Mouse (Mus musculus) C2C12 (cell line): ENCODE data around the gene Susd6. TPM values are rescaled to one million over a fixed set of nuclear protein-coding genes. Genes with fewer than 3 reads are reported as not detected.

Experiments
- H3K27me3 ChIP-seq: one replicate; pipeline ENCODE4 v1.6.1; 2011; ENCODE audit not compliant: control insufficient read depth, insufficient read depth, insufficient read length
- H3K36me3 ChIP-seq: one replicate; pipeline ENCODE4 v1.6.1; 2011; ENCODE audit not compliant: control insufficient read depth, insufficient read depth
- H3K4me3 ChIP-seq: one replicate; pipeline ENCODE4 v1.5.1; 2011; ENCODE audit warnings: mild to moderate bottlenecking, control low read depth; ENCODE audit not compliant: poor library complexity, insufficient read depth, severe bottlenecking
- H3K79me2 ChIP-seq: one replicate; pipeline ENCODE4 v1.6.1; 2011; ENCODE audit not compliant: control insufficient read depth, insufficient read depth
- H3K79me3 ChIP-seq: one replicate; pipeline ENCODE4 v1.6.1; 2011; ENCODE audit warnings: low read depth, control low read depth
- H3ac ChIP-seq: one replicate; pipeline ENCODE3; 2011; ENCODE audit warnings: low read depth; ENCODE audit not compliant: control insufficient read depth, insufficient read length
- CEBPB ChIP-seq: IDR thresholded peaks from one replicate; pipeline ENCODE4 v1.6.1; 2011; ENCODE audit warnings: low read depth, mild to moderate bottlenecking, control low read depth, moderate library complexity
- CTCF ChIP-seq: IDR thresholded peaks from one replicate; pipeline ENCODE4 v1.5.1; 2011; ENCODE audit not compliant: control insufficient read depth, insufficient read depth, insufficient read length
- FOSL1 ChIP-seq: IDR thresholded peaks from one replicate; pipeline ENCODE4 v1.8.0; 2011; ENCODE audit warnings: mild to moderate bottlenecking, low read length; ENCODE audit not compliant: poor library complexity, insufficient read depth, severe bottlenecking
- MAX ChIP-seq: IDR thresholded peaks from one replicate; pipeline ENCODE4 v1.6.1; 2011; ENCODE audit warnings: mild to moderate bottlenecking, control low read depth
- MYOD1 ChIP-seq: IDR thresholded peaks from one replicate; pipeline ENCODE4 v1.6.1; 2011; ENCODE audit warnings: low read depth; ENCODE audit not compliant: control insufficient read depth, insufficient read length
- MYOG ChIP-seq: IDR thresholded peaks from one replicate; pipeline ENCODE4 v1.6.1; 2011; ENCODE audit not compliant: control insufficient read depth, insufficient read length; ENCODE audit errors: extremely low read depth
- USF1 ChIP-seq: IDR thresholded peaks from one replicate; pipeline ENCODE4 v1.6.1; 2011; ENCODE audit warnings: low read depth, mild to moderate bottlenecking, control low read depth, moderate library complexity
- polyA plus RNA-seq: library from polyadenylated mRNA; unstranded; fragments of >200 nt; fragmentation: generic; extraction: Trizol; gene quantifications from one replicate; pipeline ENCODE4 v1.2.1, GENCODE M21; 2012; ENCODE audit warnings: missing spikeins

Susd6 gene
- polyA plus RNA-seq, 1 experiment: 20.9 TPM

GRCm38 (mm10) chr12:80793535-80793934 lies 3.2 kb downstream of the Susd6 start:
- Histone ChIP-seq H3K36me3 (peaks cover 10% of the 10 kb centered on the region), H3K4me3 (no peak overlapping the region), H3ac (no peak overlapping the region), H3K27me3 (no peaks in the 10 kb centered on the region), H3K79me3 (peaks cover 72% of the 10 kb centered on the region), H3K79me2 (peaks cover 81% of the 10 kb centered on the region)
- TF ChIP-seq MAX: no peak
- no peak for TF ChIP-seq CTCF
- no peak for TF ChIP-seq MYOG
- TF ChIP-seq USF1: no peak
- TF ChIP-seq CEBPB: no peak
- TF ChIP-seq MYOD1: no peak
- no peak for TF ChIP-seq FOSL1

GRCm38 (mm10) chr12:80794522-80794921 lies 4.2 kb downstream of the Susd6 start:
- TF ChIP-seq USF1: no peak
- TF ChIP-seq MYOD1: no peak
- no peak for TF ChIP-seq FOSL1
- no peak for TF ChIP-seq CEBPB
- TF ChIP-seq MYOG: no peak
- no peak for TF ChIP-seq MAX
- no peak for TF ChIP-seq CTCF
- Histone ChIP-seq H3K27me3 (no peaks in the 10 kb centered on the region), H3K4me3 (no peak overlapping the region), H3K79me2 (peaks cover 91% of the 10 kb centered on the region), H3ac (no peak overlapping the region), H3K36me3 (peaks cover 10% of the 10 kb centered on the region), H3K79me3 (peaks cover 80% of the 10 kb centered on the region)

- Histone ChIP-seq H3K4me3 (no peak overlapping the region), H3K36me3 (peaks cover 10% of the 10 kb centered on the region), H3K27me3 (no peaks in the 10 kb centered on the region), H3K79me3 (peaks cover 85% of the 10 kb centered on the region), H3ac (no peak overlapping the region), H3K79me2 (peaks cover 97% of the 10 kb centered on the region)
- TF ChIP-seq CTCF (no peak), USF1 (no peak)
These were observed 4.8 kb downstream of the Susd6 start for GRCm38 (mm10) chr12:80794935-80795785.

- no peak overlapping the region for H3ac ChIP-seq
- H3K27me3 ChIP-seq: no peaks in the 10 kb centered on the region
- H3K79me2 ChIP-seq: peaks cover 100% of the 10 kb centered on the region
- H3K36me3 ChIP-seq: peaks cover 7% of the 10 kb centered on the region
- TF ChIP-seq USF1: no peak
- TF ChIP-seq CTCF: no peak
- no peak for TF ChIP-seq FOSL1
- no peak for TF ChIP-seq MYOG
- no peak for TF ChIP-seq MAX
- TF ChIP-seq CEBPB: no peak
- TF ChIP-seq MYOD1: no peak
- H3K4me3 ChIP-seq: no peak overlapping the region
- peaks cover 90% of the 10 kb centered on the region for H3K79me3 ChIP-seq
These were observed 8.0 kb downstream of the Susd6 start for GRCm38 (mm10) chr12:80798271-80798670.

GRCm38 (mm10) chr12:80800156-80800555 lies 9.8 kb downstream of the Susd6 start:
- Histone ChIP-seq H3K79me3 (peaks cover 83% of the 10 kb centered on the region), H3K27me3 (no peaks in the 10 kb centered on the region), H3K36me3 (no peaks in the 10 kb centered on the region), H3K79me2 (peaks cover 100% of the 10 kb centered on the region), H3ac (no peak overlapping the region), H3K4me3 (no peak overlapping the region)
- TF ChIP-seq MAX (no peak), MYOD1 (no peak), CTCF (no peak), USF1 (no peak), CEBPB (no peak), MYOG (no peak), FOSL1 (no peak)

- Histone ChIP-seq H3K27me3 (no peaks in the 10 kb centered on the region), H3K36me3 (no peaks in the 10 kb centered on the region), H3ac (no peak overlapping the region), H3K79me3 (peaks cover 80% of the 10 kb centered on the region), H3K79me2 (peaks cover 100% of the 10 kb centered on the region), H3K4me3 (no peak overlapping the region)
- TF ChIP-seq USF1 (no peak), MYOG (no peak), FOSL1 (no peak), CEBPB (no peak), MAX (no peak), CTCF (no peak), MYOD1 (no peak)
These were observed 11.1 kb downstream of the Susd6 start for GRCm38 (mm10) chr12:80801443-80801842.
